Mouse (Mus musculus) limb, embryonic 15.5 days (tissue): Measurements from ENCODE around the gene Cdc42ep1. TPM values are rescaled to one million over a fixed set of nuclear protein-coding genes. Genes with fewer than 3 reads are reported as not detected.

Source experiments
- ATAC-seq: fragments of 200-750 bp; cut with Nextera tagmentation; 2 replicates; pipeline ENCODE4 v1.8.0; 2017; ENCODE audit warnings: low read depth, moderate TSS enrichment; ENCODE audit not compliant: insufficient number of reproducible peaks, low FRiP score, low TSS enrichment
- H3K27ac ChIP-seq: fragments of 300-500 bp; sonication (generic); 2 replicates; pipeline ENCODE4 v1.5.1; 2015; ENCODE audit warnings: moderate library complexity, mild to moderate bottlenecking, inconsistent platforms
- H3K27me3 ChIP-seq: fragments of 300-500 bp; sonication (generic); 2 replicates; pipeline ENCODE4 v1.6.1; 2015; ENCODE audit warnings: inconsistent platforms
- H3K36me3 ChIP-seq: fragments of 300-500 bp; sonication (generic); 2 replicates; pipeline ENCODE4 v1.6.1; 2015; ENCODE audit warnings: inconsistent platforms
- H3K4me1 ChIP-seq: fragments of 300-500 bp; sonication (generic); 2 replicates; pipeline ENCODE4 v1.6.1; 2015; ENCODE audit warnings: inconsistent platforms
- H3K4me2 ChIP-seq: fragments of 300-500 bp; sonication (generic); 2 replicates; pipeline ENCODE4 v1.6.1; 2015; ENCODE audit warnings: mild to moderate bottlenecking, inconsistent platforms
- H3K4me3 ChIP-seq: fragments of 300-500 bp; sonication (generic); 2 replicates; pipeline ENCODE4 v1.5.1; 2015; ENCODE audit warnings: mild to moderate bottlenecking, inconsistent platforms
- H3K9ac ChIP-seq: fragments of 300-500 bp; sonication (generic); 2 replicates; pipeline ENCODE4 v1.6.1; 2015; ENCODE audit warnings: inconsistent platforms
- H3K9me3 ChIP-seq: fragments of 300-500 bp; sonication (generic); 2 replicates; pipeline ENCODE4 v1.6.1; 2016; ENCODE audit warnings: inconsistent platforms
- WGBS: fragments of 180-500 bp; shearing (Covaris S2); methylation state at CpG from one replicate; pipeline ENCODE4 v1.1.7; 2015; 5-methylcytosine and 5-hydroxymethylcytosine counted together
- microRNA-seq: library from miRNA; unstranded; fragments of <30 nt; microRNA quantifications from one replicate; pipeline ENCODE4, GENCODE M21; 2016
- polyA plus RNA-seq: library from polyadenylated mRNA; unstranded; fragments of >200 nt; fragmentation: Nextera tagmentation; extraction: Ambion mirVana; gene quantifications from 2 replicates; pipeline ENCODE4 v1.2.1, GENCODE M21; 2015

Cdc42ep1 gene
- polyA plus RNA-seq, 1 experiment from 2014 or later = 26.5 TPM

DNA sequence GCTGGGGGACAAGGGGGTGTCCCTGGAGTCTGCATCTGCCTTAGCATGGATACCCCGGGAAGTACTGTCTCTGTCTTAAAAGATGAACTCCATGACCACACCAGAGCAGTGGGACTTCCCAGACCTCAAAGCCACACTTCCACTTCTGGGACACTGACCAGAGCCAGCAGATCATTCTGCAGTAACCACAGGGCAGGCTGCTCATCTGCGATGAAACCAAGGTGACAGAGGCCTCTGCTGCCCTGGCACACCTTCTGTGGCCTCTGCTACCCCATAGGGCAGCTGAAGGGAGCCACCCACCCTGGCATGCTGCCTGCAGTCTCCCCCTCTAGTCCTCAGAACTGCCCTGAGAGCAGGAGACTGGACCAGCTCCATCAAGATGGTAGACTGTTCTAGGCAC, 53.3 kb downstream of the Cdc42ep1 start:
- H3K27ac ChIP-seq = peak overlapping the region; percentile 65
- no peak overlapping the region for H3K4me2 ChIP-seq
- no peak overlapping the region for H3K9ac ChIP-seq
- peaks cover 43% of the 10 kb centered on the region for H3K36me3 ChIP-seq
- ATAC-seq = no peak
- H3K27me3 ChIP-seq = no peaks in the 10 kb centered on the region
- H3K4me3 ChIP-seq = no peak overlapping the region
- 70% methylated on average over 2 of the region's 2 CpGs for WGBS
- peaks cover 73% of the 10 kb centered on the region for H3K4me1 ChIP-seq
- H3K9me3 ChIP-seq = no peaks in the 10 kb centered on the region

DNA sequence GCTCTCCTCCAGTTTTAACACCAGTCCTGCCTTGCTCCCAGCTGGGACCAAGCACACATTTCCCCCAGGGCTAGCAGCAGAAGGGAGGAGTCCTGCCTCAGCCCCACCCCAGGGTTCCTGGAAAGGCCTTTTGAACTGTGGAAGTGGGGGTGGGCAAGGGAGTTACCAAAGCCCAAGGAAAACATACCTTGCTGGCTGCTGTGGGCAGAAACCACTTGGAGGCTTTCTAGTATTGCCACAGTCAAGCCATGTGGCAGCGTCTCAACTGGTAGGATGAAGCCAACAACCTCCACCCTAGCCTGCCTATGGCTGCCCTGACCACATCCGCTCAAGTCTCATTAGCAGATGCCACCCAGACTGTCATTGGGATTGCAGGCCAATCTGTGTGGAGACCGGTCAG, 53.7 kb downstream of the Cdc42ep1 start:
- no peak overlapping the region for H3K9ac ChIP-seq
- peaks cover 77% of the 10 kb centered on the region for H3K4me1 ChIP-seq
- H3K27ac ChIP-seq = peak overlapping the region; percentile 65
- H3K9me3 ChIP-seq = no peaks in the 10 kb centered on the region
- H3K4me3 ChIP-seq = no peak overlapping the region
- H3K27me3 ChIP-seq = no peaks in the 10 kb centered on the region
- H3K4me2 ChIP-seq = no peak overlapping the region
- WGBS = 76% methylated on average over 3 of the region's 3 CpGs
- peaks cover 39% of the 10 kb centered on the region for H3K36me3 ChIP-seq
- no peak for ATAC-seq

DNA sequence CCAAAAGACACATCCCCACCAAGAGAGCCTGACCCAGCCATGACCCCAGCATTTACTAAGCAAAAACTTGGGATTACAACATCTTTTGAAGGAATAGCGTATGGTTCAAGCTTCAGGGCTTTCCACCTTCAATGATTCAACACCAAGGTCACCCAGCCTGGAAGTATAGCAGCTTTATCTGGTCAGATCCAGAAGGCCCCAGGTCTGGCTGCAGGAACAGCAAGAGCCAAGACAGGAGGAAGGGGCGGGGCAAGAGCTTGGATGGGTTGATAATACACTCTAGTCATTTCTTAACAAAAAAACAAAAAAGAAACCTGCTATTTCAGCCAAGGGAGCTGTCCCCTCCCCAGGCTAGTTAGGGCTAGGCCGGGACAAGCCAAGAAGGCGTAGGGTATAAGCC, 55.1 kb downstream of the Cdc42ep1 start:
- H3K4me2 ChIP-seq = no peak overlapping the region
- peaks cover 30% of the 10 kb centered on the region for H3K36me3 ChIP-seq
- ATAC-seq = no peak
- H3K27me3 ChIP-seq = no peaks in the 10 kb centered on the region
- no peak overlapping the region for H3K4me3 ChIP-seq
- peaks cover 83% of the 10 kb centered on the region for H3K4me1 ChIP-seq
- no peaks in the 10 kb centered on the region for H3K9me3 ChIP-seq
- no peak overlapping the region for H3K27ac ChIP-seq
- WGBS = 89% methylated on average over 4 of the region's 4 CpGs
- H3K9ac ChIP-seq = no peak overlapping the region

DNA sequence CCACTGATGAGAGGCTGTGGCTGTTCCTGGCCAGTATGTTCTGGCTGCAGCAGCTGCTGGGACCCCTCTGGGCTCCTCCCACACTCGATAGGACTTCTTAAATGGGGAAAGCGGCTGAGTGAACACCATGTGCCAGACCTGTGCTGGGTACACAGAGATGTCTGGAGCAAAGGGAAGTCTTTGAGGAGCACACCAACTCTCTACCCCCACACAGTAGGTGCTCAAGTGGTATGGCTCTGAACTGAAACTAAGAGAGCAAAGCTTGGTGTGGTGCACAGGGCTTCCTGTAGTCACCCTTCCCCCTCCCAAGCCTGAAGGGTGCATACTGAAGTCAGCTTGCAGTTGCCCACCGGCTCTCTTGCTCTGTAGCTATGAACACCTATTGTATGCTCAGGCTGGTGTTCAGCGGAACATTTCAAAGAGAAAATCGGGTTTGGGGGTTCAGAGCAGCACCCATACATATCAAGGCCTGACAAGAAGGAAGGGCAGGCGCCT, 56.1 kb downstream of the Cdc42ep1 start:
- peaks cover 83% of the 10 kb centered on the region for H3K4me1 ChIP-seq

DNA sequence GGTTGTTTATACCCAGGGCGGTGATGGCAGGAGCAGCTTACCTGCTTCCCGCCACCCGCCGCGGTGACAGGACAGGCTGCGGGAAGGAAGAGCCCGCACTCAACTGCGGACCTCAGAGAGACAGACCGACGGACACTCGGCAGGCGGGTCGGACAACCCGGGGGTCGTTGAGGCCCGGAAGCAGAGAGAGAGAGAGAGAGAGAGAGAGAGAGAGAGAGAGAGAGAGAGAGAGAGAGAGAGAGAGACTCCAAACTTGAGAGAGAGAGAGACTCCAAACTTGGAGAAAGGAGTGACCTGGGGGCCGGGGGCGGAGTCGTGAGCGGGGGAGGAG, 57.0 kb downstream of the Cdc42ep1 start, which contains the start of gene Gm49510:
Gm49510 (plus strand) TSS at position 259 of the 331 bp plus-strand sequence.
- peaks cover 31% of the 10 kb centered on the region for H3K36me3 ChIP-seq
- no peak for ATAC-seq
- no peaks in the 10 kb centered on the region for H3K27me3 ChIP-seq
- peak within 1 kb of the TSS; percentile 81 for H3K9ac ChIP-seq
- no peaks in the 10 kb centered on the region for H3K9me3 ChIP-seq
- peak within 1 kb of the TSS; percentile 82 for H3K27ac ChIP-seq
- under 1% methylated on average over 20 of the region's 20 CpGs for WGBS
- peaks cover 76% of the 10 kb centered on the region for H3K4me1 ChIP-seq
- peak within 1 kb of the TSS; percentile 85 for H3K4me3 ChIP-seq
- H3K4me2 ChIP-seq = peak within 1 kb of the TSS; percentile 76

More for the DNA sequence above, 56.1 kb downstream of the Cdc42ep1 start:
- no peak for ATAC-seq
- 48% methylated on average over 6 of the region's 6 CpGs for WGBS
- Histone ChIP-seq H3K9ac (no peak overlapping the region), H3K27ac (peak overlapping the region; percentile 82), H3K27me3 (no peaks in the 10 kb centered on the region), H3K4me2 (peak overlapping the region; percentile 76), H3K4me3 (peak overlapping the region; percentile 85), H3K9me3 (no peaks in the 10 kb centered on the region), H3K36me3 (peaks cover 29% of the 10 kb centered on the region)

DNA sequence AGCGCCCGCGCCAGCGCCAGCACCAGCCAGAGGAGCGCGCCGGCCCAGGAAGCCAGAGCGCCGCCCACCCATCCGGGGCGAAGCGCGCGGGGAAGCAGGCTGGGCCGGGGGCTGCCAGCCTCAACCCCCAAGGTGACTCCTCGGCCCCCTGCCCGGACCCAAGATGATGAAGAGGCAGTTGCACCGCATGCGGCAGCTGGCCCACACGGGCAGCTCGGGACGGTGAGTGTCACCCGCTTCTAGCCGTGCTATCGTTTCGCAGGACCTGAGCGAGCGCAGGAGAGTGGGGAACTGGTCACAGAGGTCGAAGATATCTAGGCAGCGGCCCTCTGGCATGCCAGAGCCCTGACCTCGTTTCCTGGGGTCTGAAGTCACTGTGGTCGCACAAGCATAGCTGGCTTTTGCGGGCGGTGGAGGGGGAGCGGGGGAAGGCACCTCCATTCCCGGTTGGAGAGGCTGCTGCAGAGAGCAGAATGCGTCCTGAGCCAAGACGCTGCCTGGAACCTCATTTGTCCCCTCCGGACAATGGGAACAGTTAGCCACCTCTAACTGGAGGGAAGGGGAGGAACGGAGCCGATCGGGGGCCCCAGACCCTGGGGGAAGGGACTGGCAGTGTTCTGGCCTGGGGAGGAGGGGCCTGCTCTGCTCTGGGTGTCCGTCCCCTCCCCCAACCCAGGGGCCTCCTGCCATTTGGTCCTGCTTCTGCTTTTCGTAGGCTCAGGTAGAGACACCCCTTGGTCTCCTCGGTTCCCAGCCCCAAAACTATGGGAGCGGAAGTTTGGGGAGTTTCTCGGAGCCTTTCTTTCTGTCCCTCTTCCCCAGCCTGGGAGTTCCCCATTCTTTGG, 57.5 kb downstream of the Cdc42ep1 start, which contains the start of gene Sh3bp1:
Sh3bp1 (plus strand) TSS at position 29 of the 845 bp plus-strand sequence.
- H3K9ac ChIP-seq = peak within 1 kb of the TSS; percentile 81
- H3K27me3 ChIP-seq = no peaks in the 10 kb centered on the region
- peak within 1 kb of the TSS; percentile 76 for H3K4me2 ChIP-seq
- peak within 1 kb of the TSS; percentile 82 for H3K27ac ChIP-seq
- no peaks in the 10 kb centered on the region for H3K9me3 ChIP-seq
- peaks cover 35% of the 10 kb centered on the region for H3K36me3 ChIP-seq
- WGBS = under 1% methylated on average over 47 of the region's 47 CpGs
- peak within 1 kb of the TSS; percentile 85 for H3K4me3 ChIP-seq
- peaks cover 70% of the 10 kb centered on the region for H3K4me1 ChIP-seq
- peak; percentile 46; the same call in 1 of the 2 replicates for ATAC-seq

Small RNA genes lying within 50 kb of the gene (microRNA-seq; reads per million reads assigned to microRNA genes)
- gene Mir6955 = not detected

Other genes starting within 250 kb of the Cdc42ep1 start
- 12.3 and 14.1 TPM in 2 replicates for gene Cyth4, start 245.6 kb upstream of the Cdc42ep1 start, polyA plus RNA-seq
- gene Elfn2, start 123.9 kb upstream of the Cdc42ep1 start, polyA plus RNA-seq = 0.05 and 0.22 TPM in 2 replicates
- gene Mfng, start 69.1 kb upstream of the Cdc42ep1 start, polyA plus RNA-seq = 15.1 and 16.3 TPM in 2 replicates
- 3.4 and 3.8 TPM in 2 replicates for gene Card10, start 39.6 kb upstream of the Cdc42ep1 start, polyA plus RNA-seq
- 0.65 and 0.73 TPM in 2 replicates for gene Lgals2, start 12.9 kb downstream of the Cdc42ep1 start, polyA plus RNA-seq
- gene Gga1, start 34.6 kb downstream of the Cdc42ep1 start, polyA plus RNA-seq = 53.2 and 54.4 TPM in 2 replicates
- 0.50 and 0.65 TPM in 2 replicates for gene Gm49510, start 57.0 kb downstream of the Cdc42ep1 start, polyA plus RNA-seq
- 55.2 and 61.1 TPM in 2 replicates for gene Sh3bp1, start 57.1 kb downstream of the Cdc42ep1 start, polyA plus RNA-seq
- 13.0 and 15.0 TPM in 2 replicates for gene Pdxp, start 71.3 kb downstream of the Cdc42ep1 start, polyA plus RNA-seq
- 2,795 and 2,816 TPM in 2 replicates for gene Lgals1, start 84.1 kb downstream of the Cdc42ep1 start, polyA plus RNA-seq
- gene Nol12, start 92.3 kb downstream of the Cdc42ep1 start, polyA plus RNA-seq = 53.2 and 55.2 TPM in 2 replicates
- gene Triobp, start 105.1 kb downstream of the Cdc42ep1 start, polyA plus RNA-seq = 54.8 and 59.2 TPM in 2 replicates
- gene H1f0, start 185.8 kb downstream of the Cdc42ep1 start, polyA plus RNA-seq = 487 and 628 TPM in 2 replicates
- 0.13 TPM in 1 of 2 replicates, not detected in the other for gene Galr3, start 199.3 kb downstream of the Cdc42ep1 start, polyA plus RNA-seq
- gene Ankrd54, start 220.3 kb downstream of the Cdc42ep1 start, polyA plus RNA-seq = 43.9 and 46.6 TPM in 2 replicates
- 203 and 206 TPM in 2 replicates for gene Eif3l, start 232.6 kb downstream of the Cdc42ep1 start, polyA plus RNA-seq